Mouse (Mus musculus): ENCODE results near the gene Tmod4. TPM values are rescaled to one million over a fixed set of nuclear protein-coding genes. Genes with fewer than 3 reads are reported as not detected.
A peak's percentile ranks its signal among the peaks of the same experiment; 100 is the strongest.

The Tmod4 gene
- polyA plus RNA-seq, 1 experiment from 2014 or later: 4.2 TPM

DNA sequence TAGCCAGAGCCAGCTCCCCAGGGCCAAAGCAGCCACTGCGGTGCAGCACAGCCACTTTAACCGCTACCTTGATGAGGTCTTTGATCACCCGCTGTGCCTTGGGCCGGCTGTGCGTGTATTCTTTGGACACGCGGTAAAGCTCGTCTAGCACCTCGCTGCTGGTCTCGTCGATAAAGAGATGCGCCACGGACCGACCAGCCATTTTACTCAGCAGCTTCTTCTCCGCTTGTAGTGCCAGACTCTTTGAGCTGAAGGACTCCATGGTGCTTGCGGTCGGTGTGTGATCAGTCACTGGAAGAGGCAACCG is 16.0 kb downstream of the Tmod4 start:
- no peak overlapping the region for H3K4me2 ChIP-seq
- no peak overlapping the region for H3K27ac ChIP-seq
- ATAC-seq (ENCODE audit: insufficient number of reproducible peaks, low FRiP score, low TSS enrichment, low read depth): no peak
- peaks cover 30% of the 10 kb centered on the region for H3K36me3 ChIP-seq
- H3K27me3 ChIP-seq: no peaks in the 10 kb centered on the region
- no peak overlapping the region for H3K9ac ChIP-seq
- peaks cover 10% of the 10 kb centered on the region; the same call in 1 of the 2 replicates for H3K4me1 ChIP-seq
- H3K4me3 ChIP-seq: no peak overlapping the region
- WGBS: 68% methylated on average over 18 of the region's 18 CpGs
- H3K9me3 ChIP-seq: no peaks in the 10 kb centered on the region

DNA sequence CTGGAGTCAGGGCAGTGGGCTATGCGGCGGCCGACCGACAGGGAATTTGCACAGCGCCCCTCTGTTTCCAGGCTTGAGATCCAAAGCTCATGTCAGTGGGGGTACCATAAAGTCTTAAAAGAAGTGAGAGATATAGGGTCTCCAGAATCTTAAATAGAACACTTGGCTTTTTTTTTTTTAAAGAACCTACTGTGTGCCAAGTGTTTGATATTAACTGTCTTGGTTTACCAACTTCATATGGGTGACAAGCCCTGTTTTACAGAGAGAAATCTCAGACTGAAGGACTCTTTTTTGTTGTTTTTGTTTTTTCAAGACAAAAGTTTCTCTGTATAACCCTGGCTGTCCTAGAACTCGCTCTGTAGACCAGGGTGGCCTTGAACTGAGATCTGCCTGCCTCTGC is 16.5 kb downstream of the Tmod4 start:
- ATAC-seq (ENCODE audit: insufficient number of reproducible peaks, low FRiP score, low TSS enrichment, low read depth): no peak
- Histone ChIP-seq H3K9me3 (no peaks in the 10 kb centered on the region), H3K4me3 (no peak overlapping the region), H3K9ac (no peak overlapping the region), H3K36me3 (peaks cover 30% of the 10 kb centered on the region), H3K4me1 (peaks cover 5% of the 10 kb centered on the region; the same call in 1 of the 2 replicates), H3K27ac (no peak overlapping the region), H3K27me3 (no peaks in the 10 kb centered on the region), H3K4me2 (no peak overlapping the region)
- 94% methylated on average over 6 of the region's 6 CpGs for WGBS

DNA sequence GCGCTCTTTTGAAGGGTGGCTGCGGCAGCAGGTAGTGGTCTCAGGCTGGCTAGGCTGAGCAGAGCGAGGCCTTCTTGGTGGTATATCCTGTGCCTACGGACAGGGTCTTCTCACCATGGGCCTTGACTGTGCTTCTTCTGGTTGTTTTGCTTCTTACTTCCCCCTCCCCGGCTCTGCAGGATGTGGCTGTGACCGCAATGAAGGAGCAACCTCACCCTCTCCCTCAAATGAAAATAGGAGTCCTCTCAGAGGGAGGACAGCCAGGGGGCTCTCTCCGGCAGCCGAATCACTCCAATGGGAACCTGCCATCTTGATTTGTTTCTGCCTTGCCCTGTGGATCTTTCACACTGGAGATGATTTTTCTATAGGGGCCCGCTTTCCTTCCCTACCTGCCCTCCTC is 17.2 kb downstream of the Tmod4 start:
- no peak overlapping the region for H3K27ac ChIP-seq
- no peak overlapping the region for H3K4me3 ChIP-seq
- H3K4me1 ChIP-seq: no peaks in the 10 kb centered on the region
- no peak overlapping the region for H3K9ac ChIP-seq
- no peak for ATAC-seq (ENCODE audit: insufficient number of reproducible peaks, low FRiP score, low TSS enrichment, low read depth)
- no peaks in the 10 kb centered on the region for H3K27me3 ChIP-seq
- H3K9me3 ChIP-seq: no peaks in the 10 kb centered on the region
- H3K4me2 ChIP-seq: no peak overlapping the region
- 91% methylated on average over 9 of the region's 9 CpGs for WGBS
- peaks cover 30% of the 10 kb centered on the region for H3K36me3 ChIP-seq

DNA sequence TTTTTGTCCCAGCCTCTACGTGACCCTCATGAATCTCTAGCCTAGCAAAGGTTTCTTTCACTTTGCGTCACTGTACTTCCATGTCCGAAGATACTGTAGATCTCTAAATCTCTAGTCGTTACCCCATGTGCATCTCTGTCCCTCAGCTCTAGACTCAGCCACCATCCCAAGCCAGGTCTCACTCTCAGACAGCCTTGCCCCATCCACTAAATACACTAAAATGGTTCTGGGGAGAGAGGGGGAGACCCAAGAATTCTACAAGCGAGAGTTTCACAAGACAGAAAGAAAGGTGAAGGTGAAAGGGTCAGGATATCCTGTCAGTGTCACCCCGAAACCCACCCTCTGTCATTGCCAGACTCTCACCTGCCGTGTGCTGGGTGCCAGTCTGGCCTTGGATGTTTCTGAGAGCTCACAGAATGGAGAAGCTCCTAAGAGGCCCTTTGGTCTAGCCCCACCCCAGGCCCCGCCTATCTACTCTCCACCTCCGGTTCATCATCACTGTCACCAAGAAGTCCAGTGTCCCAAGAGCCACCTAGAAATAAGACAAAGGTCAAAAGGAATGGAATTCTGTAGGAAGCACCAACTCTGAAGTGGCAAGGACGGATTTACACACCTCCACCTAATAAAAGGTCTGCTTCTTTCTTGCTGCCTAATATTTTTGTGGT is 17.8 kb downstream of the Tmod4 start, which contains the start of gene Tnfaip8l2:
Gene Tnfaip8l2 (minus strand): TSS at position 409 of the 665 bp plus-strand sequence.
- Histone ChIP-seq H3K4me1 (no peaks in the 10 kb centered on the region), H3K36me3 (peaks cover 30% of the 10 kb centered on the region), H3K27me3 (no peaks in the 10 kb centered on the region), H3K4me3 (no peak within 1 kb of the TSS), H3K9me3 (no peaks in the 10 kb centered on the region), H3K27ac (no peak within 1 kb of the TSS), H3K9ac (no peak within 1 kb of the TSS), H3K4me2 (no peak within 1 kb of the TSS)
- WGBS: 84% methylated on average over 10 of the region's 10 CpGs
- no peak for ATAC-seq (ENCODE audit: insufficient number of reproducible peaks, low FRiP score, low TSS enrichment, low read depth)

DNA sequence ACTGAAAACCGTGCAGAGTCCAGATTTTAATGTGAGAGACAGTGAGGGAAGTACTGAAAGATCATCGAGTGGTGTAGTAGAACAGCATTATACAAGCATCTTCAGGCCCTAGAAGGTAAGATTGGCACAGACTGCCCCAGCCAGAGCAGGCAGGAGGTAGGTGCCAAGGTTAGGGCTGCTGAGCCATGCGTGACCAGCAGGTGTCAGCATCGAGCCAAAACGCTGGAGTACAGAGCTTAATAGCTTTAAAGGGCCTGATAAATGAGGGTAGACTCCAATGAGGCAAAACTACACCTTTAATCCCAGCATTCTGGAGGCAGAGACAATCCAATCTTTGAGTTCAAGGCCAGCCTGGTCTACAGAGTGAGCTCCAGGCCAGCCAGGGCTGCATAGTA is 18.3 kb downstream of the Tmod4 start:
- no peak for ATAC-seq (ENCODE audit: insufficient number of reproducible peaks, low FRiP score, low TSS enrichment, low read depth)
- Histone ChIP-seq H3K27me3 (no peaks in the 10 kb centered on the region), H3K4me2 (no peak overlapping the region), H3K36me3 (peaks cover 30% of the 10 kb centered on the region), H3K4me1 (no peaks in the 10 kb centered on the region), H3K9me3 (no peaks in the 10 kb centered on the region), H3K9ac (no peak overlapping the region), H3K4me3 (no peak overlapping the region), H3K27ac (no peak overlapping the region)
- WGBS: 10% methylated on average over 5 of the region's 5 CpGs

DNA sequence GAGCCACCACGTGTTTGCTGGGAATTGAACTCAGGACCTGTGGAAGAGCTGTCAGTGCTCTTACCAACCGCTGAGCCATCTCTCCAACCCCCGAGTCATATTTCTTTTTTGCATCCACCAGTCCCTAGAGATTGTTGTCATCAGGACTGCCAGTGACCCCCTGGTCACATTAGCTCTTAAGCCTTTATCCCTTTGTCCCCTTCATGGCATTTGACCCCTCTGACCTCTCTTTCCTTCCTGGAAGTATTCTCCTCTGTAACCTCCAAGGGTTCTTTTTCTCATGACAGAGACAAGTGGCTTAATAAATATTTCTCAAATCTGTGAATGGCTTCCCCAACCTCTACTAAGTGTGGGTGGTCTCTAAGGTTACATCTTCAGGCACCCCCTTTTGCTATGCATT is 23.6 kb downstream of the Tmod4 start:
- no peak overlapping the region for H3K4me3 ChIP-seq
- no peaks in the 10 kb centered on the region for H3K36me3 ChIP-seq
- no peak overlapping the region for H3K9ac ChIP-seq
- no peaks in the 10 kb centered on the region for H3K9me3 ChIP-seq
- 64% methylated on average over 3 of the region's 3 CpGs for WGBS
- no peak overlapping the region for H3K4me2 ChIP-seq
- H3K27ac ChIP-seq: no peak overlapping the region
- H3K27me3 ChIP-seq: no peaks in the 10 kb centered on the region
- H3K4me1 ChIP-seq: no peaks in the 10 kb centered on the region
- ATAC-seq (ENCODE audit: insufficient number of reproducible peaks, low FRiP score, low TSS enrichment, low read depth): no peak

DNA sequence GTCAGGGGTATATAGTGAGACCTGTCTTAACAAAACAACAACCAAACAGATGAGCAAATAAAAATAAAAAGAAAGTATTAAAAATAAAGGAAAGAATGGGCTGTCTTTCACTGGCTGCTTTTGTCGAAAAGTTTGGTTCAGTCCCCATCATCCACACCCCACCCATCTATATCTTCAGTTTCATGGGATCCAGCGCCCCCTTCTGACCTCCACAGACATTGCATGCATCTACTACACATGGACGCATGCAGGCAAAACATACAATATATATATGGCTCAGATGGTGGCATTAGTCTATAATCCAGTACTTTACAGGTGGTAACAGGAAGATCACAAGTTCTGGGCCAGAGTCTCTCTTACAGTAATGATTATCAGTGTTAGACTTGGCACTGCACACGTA is 29.6 kb downstream of the Tmod4 start:
- ATAC-seq (ENCODE audit: insufficient number of reproducible peaks, low FRiP score, low TSS enrichment, low read depth): no peak
- Histone ChIP-seq H3K4me2 (no peak overlapping the region), H3K4me3 (no peak overlapping the region), H3K4me1 (no peaks in the 10 kb centered on the region), H3K27me3 (no peaks in the 10 kb centered on the region), H3K9ac (no peak overlapping the region), H3K9me3 (no peaks in the 10 kb centered on the region), H3K27ac (no peak overlapping the region), H3K36me3 (no peaks in the 10 kb centered on the region)
- 52% methylated on average over 4 of the region's 4 CpGs for WGBS

DNA sequence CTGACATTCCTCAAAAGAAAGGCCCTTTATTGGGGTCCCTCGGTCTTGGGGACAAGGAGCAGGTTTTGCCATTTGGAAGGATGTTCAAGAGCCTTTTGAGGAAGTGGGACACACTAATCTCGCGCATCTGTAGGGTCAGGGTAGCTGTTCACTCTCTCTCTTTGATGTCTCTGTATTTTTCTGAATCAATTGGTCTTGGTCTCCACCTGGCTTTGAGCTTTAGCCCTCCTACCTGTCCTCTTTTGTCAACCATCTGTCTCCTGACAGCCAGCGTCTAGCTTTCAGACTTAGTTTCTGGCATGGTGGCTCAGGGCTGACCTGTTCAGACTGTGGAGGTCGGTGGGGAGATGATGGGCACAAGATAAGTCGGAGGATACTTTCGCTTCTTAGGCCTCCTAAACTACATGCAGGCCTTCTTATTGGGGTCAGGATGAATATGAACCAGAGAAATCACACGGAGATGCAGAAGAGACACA is 35.3 kb downstream of the Tmod4 start:
- Histone ChIP-seq H3K27me3 (no peaks in the 10 kb centered on the region), H3K4me1 (peaks cover 38% of the 10 kb centered on the region), H3K9me3 (no peaks in the 10 kb centered on the region), H3K36me3 (peaks cover 3% of the 10 kb centered on the region; the same call in 1 of the 2 replicates), H3K4me3 (peak overlapping the region; percentile 76), H3K4me2 (peak overlapping the region; percentile 84), H3K9ac (peak overlapping the region; percentile 26), H3K27ac (peak overlapping the region; percentile 33; the same call in 1 of the 2 replicates)
- 14% methylated on average over 8 of the region's 8 CpGs for WGBS
- no peak for ATAC-seq (ENCODE audit: insufficient number of reproducible peaks, low FRiP score, low TSS enrichment, low read depth)

DNA sequence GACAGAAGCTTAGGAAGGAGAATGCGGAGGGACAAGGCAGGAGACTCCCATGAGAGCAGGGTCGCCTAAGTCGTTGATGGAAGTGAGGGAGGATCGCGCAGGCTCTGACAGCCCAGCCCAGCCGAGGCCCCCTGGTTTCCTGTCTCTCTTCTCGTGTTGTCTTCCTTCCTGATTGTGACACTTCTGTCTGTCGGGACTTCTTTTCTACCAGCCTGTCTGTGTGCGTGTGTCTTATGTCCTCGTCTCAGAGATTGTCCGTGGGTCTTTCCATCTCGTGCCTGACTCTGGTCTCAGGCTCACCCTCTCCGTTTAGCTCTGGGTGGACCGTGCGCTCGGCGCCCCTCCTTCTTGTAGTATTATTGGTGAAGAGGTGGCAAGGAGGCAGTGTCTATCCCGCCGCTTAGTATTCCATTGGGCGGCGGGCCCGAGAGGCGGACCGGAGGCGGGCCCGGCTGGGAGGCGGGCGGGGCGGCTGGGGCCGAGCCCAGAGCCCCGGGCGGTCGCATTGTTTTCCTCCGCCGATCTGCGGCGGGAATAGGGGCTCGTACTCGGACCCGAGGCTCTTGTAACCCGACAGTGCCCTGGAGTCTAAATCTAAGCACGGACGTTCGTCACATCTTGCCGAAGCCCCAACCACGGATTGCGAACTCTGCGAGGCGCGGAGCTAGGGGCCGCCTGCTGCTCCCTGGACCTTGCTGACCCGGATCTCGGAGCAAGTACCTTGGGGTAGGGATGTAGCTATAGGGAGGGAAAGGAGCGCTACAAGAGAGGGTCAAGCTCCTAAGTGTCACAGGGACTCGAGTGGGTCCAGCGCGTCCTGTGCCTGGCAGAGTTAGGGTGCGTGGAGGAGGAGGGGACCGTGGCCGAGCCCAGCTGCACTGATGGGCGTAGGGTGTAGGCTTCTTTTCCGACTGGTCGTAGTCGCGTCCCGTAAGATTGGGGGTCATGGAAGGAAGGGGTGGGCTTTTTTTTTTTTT is 36.0 kb downstream of the Tmod4 start, which contains the start of gene Sema6c:
Gene Sema6c (plus strand): TSS at position 471 of the 977 bp plus-strand sequence.
- H3K27me3 ChIP-seq: no peaks in the 10 kb centered on the region
- H3K4me1 ChIP-seq: peaks cover 38% of the 10 kb centered on the region
- H3K4me3 ChIP-seq: peak within 1 kb of the TSS; percentile 76
- under 1% methylated on average over 66 of the region's 66 CpGs for WGBS
- H3K36me3 ChIP-seq: peaks cover 9% of the 10 kb centered on the region
- peak; percentile 92 for ATAC-seq (ENCODE audit: insufficient number of reproducible peaks, low FRiP score, low TSS enrichment, low read depth)
- H3K9me3 ChIP-seq: no peaks in the 10 kb centered on the region
- H3K27ac ChIP-seq: peak within 1 kb of the TSS; percentile 80
- peak within 1 kb of the TSS; percentile 79 for H3K9ac ChIP-seq
- peak within 1 kb of the TSS; percentile 84 for H3K4me2 ChIP-seq

DNA sequence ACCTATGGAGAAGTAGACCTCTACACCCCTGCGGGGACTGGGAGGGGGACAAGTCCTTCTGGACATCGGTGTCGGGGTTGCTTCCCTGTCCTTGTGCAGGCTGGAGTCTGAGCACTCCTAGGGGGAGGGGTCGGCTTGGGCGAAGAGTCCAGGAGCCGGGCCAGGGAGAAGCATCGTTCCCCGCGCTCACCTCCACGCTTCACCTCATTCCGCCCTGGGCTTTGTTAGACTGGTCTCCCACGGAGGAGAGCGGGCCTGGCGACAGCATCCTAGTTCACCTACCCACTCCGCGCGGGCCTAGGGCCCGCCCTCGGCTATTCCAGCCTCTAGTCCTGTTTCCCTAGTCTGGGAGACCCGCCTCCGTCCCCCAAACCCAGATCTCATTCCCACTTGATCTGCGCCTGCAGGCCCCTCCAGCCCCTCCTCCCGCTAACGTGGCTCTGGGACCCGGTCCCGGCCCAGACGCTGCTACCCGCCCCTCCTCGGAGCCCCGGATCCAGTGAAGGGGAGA is 36.8 kb downstream of the Tmod4 start:
- Histone ChIP-seq H3K9me3 (no peaks in the 10 kb centered on the region), H3K27me3 (no peaks in the 10 kb centered on the region), H3K9ac (peak overlapping the region; percentile 79), H3K36me3 (peaks cover 14% of the 10 kb centered on the region), H3K27ac (peak overlapping the region; percentile 80), H3K4me3 (peak overlapping the region; percentile 76), H3K4me2 (peak overlapping the region; percentile 84), H3K4me1 (peaks cover 38% of the 10 kb centered on the region)
- peak; percentile 16 for ATAC-seq (ENCODE audit: insufficient number of reproducible peaks, low FRiP score, low TSS enrichment, low read depth)
- under 1% methylated on average over 30 of the region's 30 CpGs for WGBS

DNA sequence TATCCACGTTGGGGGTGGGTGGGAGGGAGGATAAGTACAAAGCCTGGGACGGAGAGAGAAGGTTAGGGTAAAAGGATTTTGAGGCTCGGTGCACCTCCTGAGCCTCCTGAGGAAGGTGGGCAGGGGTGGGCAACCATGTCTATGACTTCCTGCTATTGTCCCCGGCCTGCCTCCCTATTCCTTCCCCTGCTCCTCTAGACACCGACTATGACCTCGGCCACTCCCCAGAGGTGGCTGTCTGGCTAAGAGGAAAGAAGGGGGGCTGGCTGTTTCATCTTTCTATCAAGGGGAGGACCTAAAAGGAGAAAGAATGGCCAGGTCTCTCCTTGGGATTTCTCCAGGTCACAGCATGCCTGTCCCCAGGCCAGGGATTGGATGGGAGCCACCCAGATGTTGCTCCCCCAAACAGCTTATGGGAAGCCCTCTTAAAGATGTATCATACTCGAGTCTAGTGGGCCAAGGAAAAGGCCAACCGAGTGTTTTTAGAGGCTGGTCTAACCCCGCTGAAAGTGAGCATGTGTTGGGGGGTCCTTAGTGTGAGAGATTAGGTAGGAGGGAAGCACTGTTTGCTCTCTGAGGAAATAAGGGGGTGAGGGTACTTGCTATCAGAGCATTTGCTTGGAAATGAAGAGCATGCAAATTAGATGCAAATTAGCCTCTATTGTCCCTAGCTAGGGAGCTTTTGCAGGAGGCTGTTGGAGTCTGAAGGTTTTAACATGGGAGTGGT is 37.5 kb downstream of the Tmod4 start:
- 3% methylated on average over 9 of the region's 9 CpGs for WGBS
- ATAC-seq (ENCODE audit: insufficient number of reproducible peaks, low FRiP score, low TSS enrichment, low read depth): no peak

More for the DNA sequence above, 37.5 kb downstream of the Tmod4 start:
- H3K36me3 ChIP-seq: peaks cover 21% of the 10 kb centered on the region
- H3K27ac ChIP-seq: peak overlapping the region; percentile 80
- H3K9ac ChIP-seq: peak overlapping the region; percentile 79
- no peaks in the 10 kb centered on the region for H3K27me3 ChIP-seq
- H3K4me3 ChIP-seq: peak overlapping the region; percentile 76
- H3K4me2 ChIP-seq: peak overlapping the region; percentile 84
- peaks cover 38% of the 10 kb centered on the region for H3K4me1 ChIP-seq
- no peaks in the 10 kb centered on the region for H3K9me3 ChIP-seq

Data from limb, embryonic 15.5 days (tissue).